Mouse (Mus musculus): Measurements from ENCODE around the gene Dennd4b. TPM values are rescaled to one million over a fixed set of nuclear protein-coding genes. Genes with fewer than 3 reads are reported as not detected.
A peak's percentile ranks its signal among the peaks of the same experiment; 100 is the strongest.
"Not testable (repeated sequence)": the region's sequence is repeated elsewhere in the genome, so short reads cannot be mapped to it uniquely, and the experiment has no call there.

Gene Dennd4b
- total RNA-seq, 2 experiments from 2014 or later: 30.5 to 33.4 TPM

DNA sequence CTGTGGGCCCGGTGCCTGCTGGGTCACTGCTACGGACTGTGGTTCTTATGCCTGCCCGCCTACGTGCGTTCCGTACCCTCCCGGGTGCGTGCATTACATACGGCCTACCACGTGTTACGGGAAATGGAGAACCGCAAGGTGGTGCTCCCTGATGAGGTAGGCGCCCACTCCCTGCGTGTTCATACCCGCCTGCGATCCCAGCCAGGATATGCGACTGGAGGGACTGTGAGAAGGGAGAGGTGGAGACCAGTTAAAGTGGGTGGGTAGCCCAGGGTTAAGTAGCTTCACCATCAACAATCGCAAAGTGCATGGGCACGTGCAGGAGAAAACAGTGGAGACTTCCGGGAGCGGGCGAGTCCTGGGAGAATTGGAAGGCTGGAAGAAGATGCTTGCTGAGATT, 8.9 kb downstream of the Dennd4b start:
- intact Hi-C loops (cut with DNase I): no loop called here
- DNase-seq (ENCODE audit: low spot score in 2 of 2): no peak

DNA sequence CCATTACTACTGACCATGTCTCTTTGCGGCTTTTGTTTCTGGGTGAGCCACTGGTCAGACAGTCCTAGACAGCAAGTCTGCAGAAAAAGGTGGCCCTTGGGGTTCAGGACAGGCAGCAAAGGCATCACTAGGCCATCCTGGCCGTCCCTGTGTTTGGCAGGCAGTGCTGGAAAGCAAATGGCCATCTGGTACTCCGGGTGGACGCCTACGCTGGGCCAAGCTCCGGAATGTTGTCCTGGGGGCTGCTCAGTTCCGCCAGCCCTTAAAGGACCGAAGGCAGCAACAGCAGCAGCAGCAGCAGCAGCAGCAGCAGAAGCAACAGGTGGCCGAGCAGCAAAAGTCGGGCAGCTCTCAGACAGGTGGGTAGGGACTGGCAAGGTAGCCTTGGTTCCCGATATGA, 10.3 kb downstream of the Dennd4b start:
- no peak for DNase-seq (ENCODE audit: low spot score in 2 of 2)
- intact Hi-C loops (cut with DNase I): no loop called here

DNA sequence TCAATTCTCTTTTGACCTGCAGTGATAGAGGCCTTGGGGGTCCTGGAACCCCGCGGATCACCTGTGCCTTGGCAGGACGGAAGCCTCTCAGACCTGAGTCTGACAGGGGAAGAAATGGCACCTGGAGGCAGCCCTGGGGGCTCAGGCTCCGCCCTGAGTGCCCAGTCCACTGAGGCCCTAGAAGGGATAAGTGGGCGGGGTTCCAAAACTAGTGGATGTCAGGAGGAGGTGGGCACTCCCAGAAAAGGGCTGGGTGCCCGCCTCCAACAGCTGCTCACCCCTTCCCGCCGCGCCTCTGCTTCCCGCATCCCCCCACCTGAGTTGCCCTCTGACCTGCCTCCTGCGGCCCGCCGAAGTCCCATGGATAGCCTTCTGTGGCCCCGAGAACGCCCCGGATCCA, 11.9 kb downstream of the Dennd4b start:
- DNase-seq (ENCODE audit: low spot score in 2 of 2): no peak
- intact Hi-C loops (cut with DNase I): no loop called here

DNA sequence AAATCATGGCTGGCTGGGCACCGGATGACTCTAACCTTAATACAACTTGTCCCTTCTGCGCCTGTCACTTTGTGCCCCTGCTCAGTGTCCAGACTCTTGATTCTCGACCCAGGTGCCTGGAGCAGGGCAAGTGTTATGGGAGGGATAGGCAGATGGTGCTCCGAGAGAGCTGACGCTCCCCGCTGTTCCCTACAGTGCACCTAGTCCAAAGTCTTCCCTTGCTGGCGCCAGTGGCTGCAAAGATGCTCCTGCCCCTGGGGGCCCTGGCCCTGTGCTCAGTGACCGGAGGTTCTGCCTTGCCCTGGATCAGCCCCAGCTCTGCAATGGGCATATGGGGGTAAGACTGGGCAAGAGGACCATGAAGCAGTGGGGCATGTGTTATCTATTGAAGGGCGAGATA, 12.8 kb downstream of the Dennd4b start:
- intact Hi-C loops (cut with DNase I): no loop called here
- DNase-seq (ENCODE audit: low spot score in 2 of 2): no peak

DNA sequence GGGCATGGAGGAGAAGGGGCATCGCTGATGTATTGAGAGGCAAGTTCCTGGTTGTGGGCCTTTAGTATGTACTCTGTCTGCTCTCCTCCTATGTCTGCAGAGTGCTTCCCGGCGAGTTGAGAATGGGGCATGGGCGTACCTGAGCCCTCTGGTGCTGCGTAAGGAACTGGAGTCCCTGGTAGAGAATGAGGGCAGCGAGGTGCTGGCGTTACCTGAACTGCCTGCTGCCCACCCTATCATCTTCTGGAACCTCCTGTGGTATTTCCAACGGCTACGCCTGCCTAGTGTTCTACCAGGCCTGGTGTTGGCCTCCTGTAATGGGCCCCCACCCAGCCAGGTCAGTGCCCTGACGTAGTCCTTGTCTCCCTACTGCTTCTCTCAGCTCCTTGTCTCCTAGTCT, 13.2 kb downstream of the Dennd4b start:
- no peak for DNase-seq (ENCODE audit: low spot score in 2 of 2)
- intact Hi-C loops (cut with DNase I): no loop called here

DNA sequence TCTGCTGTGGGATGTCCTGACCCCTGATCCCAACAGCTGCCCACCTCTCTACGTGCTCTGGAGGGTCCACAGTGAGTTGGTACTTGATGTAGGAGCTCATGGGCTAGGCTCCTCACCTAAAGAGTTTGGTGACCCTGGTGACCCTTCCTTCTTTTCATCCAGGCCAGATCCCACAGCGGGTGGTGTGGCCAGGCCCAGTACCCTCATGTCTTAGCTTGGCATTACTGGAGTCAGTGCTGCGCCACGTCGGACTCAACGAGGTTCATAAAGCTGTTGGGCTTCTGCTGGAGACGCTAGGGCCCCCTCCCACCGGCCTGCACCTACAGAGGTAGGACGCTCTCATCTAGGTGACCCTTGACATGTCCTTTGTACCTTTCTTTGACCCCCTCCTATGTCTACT, 14.2 kb downstream of the Dennd4b start:
- DNase-seq (ENCODE audit: low spot score in 2 of 2): no peak

DNA sequence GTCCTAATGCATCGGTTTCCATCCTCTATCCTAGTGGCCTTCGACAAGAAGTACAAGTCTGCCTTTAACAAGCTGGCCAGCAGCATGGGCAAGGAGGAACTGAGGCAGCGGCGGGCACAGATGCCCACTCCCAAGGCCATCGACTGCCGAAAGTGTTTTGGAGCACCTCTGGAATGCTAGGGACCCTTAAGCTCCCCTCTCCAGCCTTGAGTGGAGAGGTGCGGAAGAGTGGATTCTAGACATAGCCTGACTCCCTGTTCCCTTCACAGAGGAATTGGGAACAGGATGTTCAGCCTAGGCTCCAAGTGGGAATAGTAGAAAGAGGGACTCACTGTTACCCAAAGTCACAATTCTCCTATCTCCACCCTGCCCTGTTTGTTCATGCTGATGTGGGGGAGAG, 14.8 kb downstream of the Dennd4b start:
- no peak for DNase-seq (ENCODE audit: low spot score in 2 of 2)
- intact Hi-C loops (cut with DNase I): no loop called here

More for the DNA sequence above, 14.2 kb downstream of the Dennd4b start:
- intact Hi-C loops (cut with DNase I): no loop called here

DNA sequence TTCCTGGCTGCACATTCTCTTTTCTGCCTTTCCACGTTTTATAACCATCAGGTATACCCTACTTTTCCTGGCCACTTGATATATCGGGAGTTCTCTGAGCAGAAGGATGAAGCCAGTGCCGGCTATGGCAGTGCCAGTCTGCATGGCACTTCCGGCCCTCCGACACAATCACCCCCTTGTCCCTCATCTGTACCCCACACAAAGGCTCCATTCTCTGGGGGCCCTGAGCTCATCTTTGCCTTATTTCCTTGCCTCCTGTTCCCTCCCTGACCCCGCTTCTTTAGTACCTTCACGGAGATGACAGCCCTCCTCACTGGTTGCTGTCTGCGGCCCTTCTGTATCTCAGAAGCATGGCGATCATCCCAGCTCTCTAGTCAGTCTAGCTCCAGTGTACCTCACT, 15.7 kb downstream of the Dennd4b start:
- DNase-seq (ENCODE audit: low spot score in 2 of 2): no peak
- intact Hi-C loops (cut with DNase I): no loop called here

DNA sequence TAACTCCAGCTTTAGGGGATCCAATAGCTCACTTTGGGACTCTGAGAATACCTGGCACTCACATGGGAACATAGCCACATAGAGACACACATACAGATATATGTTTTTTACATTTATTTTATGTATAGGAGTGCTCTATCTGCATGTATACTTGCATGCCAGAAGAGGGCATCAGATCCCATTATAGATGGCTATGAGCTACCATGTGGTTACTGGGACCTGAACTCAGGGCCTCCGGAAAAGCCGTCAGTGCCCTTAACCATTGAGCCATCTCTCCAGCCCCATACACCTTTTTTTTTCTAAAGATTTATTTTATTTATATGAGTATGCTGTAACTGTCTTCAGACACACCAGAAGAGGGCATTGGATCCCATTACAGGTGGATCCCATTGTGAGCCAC, 19.2 kb downstream of the Dennd4b start:
- no peak for DNase-seq (ENCODE audit: low spot score in 2 of 2)
- intact Hi-C loops (cut with DNase I): loop anchor here (2.0 kb wide), 1 partner anchor 87 kb away; no protein-coding TSS in a partner anchor

DNA sequence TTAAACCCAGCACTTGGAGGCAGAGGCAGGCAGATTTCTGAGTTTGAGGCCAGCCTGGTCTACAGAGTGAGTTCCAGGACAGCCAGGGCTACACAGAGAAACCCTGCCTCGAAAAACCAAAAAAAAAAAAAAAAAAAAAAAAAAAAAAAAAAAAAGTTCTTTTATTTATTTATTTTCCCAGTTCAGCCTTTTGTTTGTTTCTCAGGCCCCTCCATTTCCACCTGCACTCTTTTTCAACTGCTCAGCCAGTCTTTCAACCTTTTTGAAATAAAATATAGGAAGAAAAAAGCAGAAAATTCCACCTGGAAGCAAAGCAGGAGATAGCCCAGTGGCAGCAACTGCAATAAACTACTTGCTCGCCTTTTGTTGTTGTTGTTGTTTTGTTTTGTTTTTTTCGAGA, 24.4 kb downstream of the Dennd4b start:
- intact Hi-C loops (cut with DNase I); DNase-seq (ENCODE audit: low spot score in 2 of 2): not testable (repeated sequence)

DNA sequence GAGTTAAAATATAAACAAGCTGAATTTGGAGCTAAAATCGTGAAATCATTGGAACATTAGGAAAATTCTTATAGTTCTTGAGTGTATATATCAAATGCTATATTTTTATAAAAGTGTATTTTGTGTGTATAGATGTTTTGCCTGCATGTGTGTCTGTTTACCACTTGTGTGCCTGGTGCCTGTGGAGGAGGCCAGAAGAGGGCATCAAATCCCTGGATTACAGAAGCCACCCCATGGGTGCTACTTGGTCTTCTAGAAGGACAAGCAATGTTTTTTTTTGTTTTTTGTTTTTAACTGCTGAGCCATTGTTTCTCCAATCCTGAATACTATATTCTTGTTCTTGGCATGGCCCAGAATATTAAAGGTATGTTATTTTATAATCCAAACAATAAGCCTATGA, 25.6 kb downstream of the Dennd4b start:
- intact Hi-C loops (cut with DNase I): loop anchor here (10.0 kb wide), 1 partner anchor 184 kb away; the partner anchor contains the start of gene Ilf2
- no peak for DNase-seq (ENCODE audit: low spot score in 2 of 2)

DNA sequence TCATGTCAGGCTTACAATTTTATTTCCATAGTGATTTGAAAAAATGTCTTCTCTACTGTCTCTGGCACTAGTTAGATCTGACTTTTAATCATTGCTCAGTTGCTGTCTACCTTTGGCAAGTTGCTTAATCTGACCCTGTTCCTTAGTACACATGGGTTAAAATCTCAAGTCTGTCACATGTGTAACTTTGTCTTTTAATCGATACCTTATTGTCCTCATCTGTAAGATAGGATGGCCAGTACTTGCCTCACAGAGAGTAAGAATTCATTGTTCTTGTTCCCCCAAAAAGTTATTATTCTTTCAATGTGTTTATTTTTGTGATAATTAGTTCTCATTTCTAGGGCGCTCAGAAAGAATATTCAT, 27.0 kb downstream of the Dennd4b start:
- intact Hi-C loops (cut with DNase I): loop anchor here (1.0 to 10.0 kb wide), 3 partner anchors 27 to 183 kb away; partner anchors contain the start of genes Dennd4b and Ilf2
- DNase-seq (ENCODE audit: low spot score in 2 of 2): no peak

DNA sequence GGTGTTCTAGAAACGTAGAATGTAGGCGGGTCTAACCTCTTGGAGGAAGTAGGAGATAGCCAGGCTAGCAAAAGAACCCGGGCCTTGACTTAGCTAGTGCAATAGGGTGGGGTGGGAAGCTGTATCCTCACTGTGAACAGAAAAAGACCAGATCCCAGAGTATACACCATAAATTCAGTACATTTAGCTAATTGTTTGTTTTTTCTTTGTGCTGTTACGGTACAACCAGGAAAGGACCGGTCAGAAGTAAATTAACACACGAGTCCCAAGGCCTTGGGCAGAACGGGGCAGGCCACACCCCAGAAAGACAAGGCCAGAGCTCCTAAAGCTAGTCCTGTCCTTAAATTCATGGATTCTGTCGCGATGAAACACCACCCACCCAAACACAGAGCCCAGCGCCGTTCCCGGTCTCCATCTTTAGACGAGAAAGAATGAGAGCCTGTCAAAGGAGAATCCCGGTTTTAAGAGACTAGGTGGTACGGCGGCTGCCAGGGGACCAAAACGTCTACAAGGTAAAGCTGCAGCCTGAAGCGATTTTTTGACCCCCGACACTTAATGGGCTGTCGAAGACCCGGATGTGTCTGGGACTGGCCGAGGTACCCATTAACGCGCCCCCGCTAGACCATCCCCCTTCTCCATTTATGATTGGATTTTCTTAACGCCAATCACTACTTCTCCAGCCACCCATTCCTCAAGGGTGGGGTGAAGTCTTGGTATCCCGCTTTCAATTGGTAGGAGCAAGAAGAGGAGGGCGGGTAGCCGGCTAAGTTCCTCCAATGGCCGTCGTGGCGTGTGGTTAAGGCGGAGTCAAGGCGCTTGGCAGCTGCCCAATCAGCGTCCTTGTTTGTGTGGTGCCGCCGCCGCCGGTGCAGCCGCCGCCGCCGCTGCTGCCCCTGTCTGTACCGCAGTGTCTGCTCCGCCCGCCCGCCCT, 27.6 kb downstream of the Dennd4b start, which contains the start of gene Gatad2b:
TSS of gene Gatad2b (plus strand) at position 834 of the 931 bp plus-strand sequence.
- peak; percentile 99 to 100 for DNase-seq (ENCODE audit: low spot score in 2 of 2)

DNA sequence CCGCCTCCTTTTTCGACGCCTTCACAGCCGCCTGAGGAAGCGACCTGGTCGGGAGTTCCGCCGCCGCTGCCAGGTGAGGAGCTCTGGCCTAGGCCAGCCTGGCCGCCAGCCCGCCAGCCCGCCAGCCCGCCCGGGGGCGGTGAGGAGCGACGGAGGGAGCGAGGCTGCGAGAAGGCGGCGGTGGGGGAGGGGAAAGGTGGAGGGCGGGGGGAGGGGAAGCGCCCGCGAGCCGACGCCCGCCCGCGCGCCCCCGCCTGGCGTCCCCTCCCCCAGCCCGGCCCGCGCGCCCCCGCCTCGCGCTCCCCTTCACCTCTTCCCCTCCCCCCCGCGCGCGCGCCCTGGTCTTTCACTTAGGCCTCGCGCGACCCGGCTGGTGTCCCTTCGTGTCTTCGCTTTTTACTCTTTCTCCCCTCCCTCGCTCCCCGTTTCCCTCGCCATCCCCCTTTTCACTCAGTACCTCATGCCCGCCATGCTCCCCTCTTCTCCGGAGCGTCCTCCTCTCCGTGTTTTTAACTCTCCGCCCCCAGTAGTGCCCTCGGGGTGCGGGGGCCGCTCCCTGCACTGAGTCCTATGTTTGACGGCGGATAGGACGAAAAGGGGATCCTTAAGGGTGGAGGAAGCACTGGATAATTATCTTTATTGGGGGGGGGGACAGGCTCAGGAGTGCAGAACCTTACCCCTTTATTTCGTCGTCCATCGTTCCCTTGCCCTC, 28.5 kb downstream of the Dennd4b start:
- DNase-seq (ENCODE audit: low spot score in 2 of 2): peak; percentile 28 to 35
- intact Hi-C loops (cut with DNase I): loop anchor here (2.0 to 10.0 kb wide), 2 partner anchors 77 to 181 kb away; partner anchors contain the start of gene Ilf2

More for the DNA sequence above, 27.6 kb downstream of the Dennd4b start, which contains the start of gene Gatad2b:
- intact Hi-C loops (cut with DNase I): loop anchor here (1.0 to 10.0 kb wide), 3 partner anchors 27 to 182 kb away; partner anchors contain the start of genes Dennd4b and Ilf2

DNA sequence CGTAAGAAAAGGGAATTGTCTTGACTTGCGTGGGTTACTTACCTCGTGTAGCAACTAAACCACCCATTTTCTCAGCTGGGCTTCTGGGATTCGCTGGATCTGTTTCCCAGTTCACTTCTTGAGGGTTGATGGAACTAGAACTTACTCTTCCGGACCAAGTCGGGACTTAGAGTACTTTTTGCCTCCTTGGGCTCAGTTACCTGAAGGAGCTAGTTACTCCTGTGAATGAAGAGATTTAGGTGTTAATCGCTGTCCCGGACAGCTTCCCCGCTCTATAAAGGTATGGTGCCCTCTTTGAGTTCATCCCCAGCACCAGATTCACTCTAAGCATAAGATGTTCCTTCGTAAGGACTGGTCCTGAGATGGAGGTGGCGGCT, 29.1 kb downstream of the Dennd4b start:
- intact Hi-C loops (cut with DNase I): loop anchor here (10.0 kb wide), 1 partner anchor 181 kb away; the partner anchor contains the start of gene Ilf2
- DNase-seq (ENCODE audit: low spot score in 2 of 2): peak in 1 of 2 experiments; percentile 23

DNA sequence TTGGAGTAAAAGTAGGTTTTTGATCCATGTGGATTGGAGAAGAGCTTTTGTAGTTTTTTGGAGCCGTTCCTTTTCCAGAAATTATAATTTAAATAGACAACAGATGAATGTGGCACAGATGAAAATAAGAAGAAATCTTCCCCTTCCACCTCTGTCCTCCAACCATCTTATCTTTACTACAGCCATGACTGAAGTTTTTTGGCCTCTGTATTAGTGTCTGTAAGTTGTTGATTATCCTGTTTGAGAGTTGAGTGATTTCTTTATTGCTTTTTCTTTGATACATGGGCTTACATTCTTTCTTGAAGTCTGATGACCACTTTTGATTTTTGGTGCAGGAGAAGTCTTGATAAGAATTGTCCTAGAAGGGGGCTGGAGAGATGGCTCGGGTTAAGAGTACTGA, 29.7 kb downstream of the Dennd4b start:
- intact Hi-C loops (cut with DNase I): loop anchor here (10.0 kb wide), 1 partner anchor 180 kb away; the partner anchor contains the start of gene Ilf2
- no peak for DNase-seq (ENCODE audit: low spot score in 2 of 2)

DNA sequence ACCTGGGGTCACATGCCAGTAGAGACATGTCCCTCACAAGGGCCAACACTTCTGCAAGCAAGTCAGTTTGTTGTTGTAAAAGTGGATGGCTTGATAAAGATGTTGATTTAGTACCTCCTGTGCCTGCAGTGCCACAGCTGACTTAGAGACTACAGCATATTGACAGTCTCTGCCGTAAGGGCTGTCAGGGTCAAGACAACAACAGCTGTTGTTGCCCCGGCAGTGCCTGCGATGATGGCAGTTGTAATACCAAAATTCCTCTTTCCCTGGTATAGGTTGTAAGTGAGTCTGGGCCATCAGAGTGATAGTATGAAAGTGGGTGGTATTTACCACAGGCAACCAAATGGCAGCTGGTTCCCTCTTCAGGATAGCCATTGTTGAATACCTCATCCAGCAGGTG, 40.8 kb downstream of the Dennd4b start:
- intact Hi-C loops (cut with DNase I): no loop called here
- no peak for DNase-seq (ENCODE audit: low spot score in 2 of 2)

DNA sequence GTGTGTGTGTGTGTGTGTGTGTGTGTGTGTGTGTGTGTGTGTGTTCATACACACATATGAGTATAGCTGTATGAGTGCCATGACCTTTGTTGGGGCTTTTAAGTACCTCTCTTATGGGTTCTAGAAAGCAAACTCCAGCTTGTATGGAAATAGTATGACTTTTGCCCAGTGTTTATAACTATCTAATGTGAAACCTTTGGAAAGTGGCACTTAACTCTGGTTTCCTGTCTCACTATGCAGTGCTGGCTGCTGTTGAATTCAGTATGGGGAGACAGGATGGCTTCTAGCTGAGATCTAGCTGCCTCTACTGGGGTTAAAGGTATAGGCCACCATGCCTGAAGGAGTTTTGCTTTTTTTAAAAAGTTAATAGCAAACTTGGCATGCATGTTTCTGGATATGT, 44.6 kb downstream of the Dennd4b start:
- no peak for DNase-seq (ENCODE audit: low spot score in 2 of 2)
- intact Hi-C loops (cut with DNase I): no loop called here

DNA sequence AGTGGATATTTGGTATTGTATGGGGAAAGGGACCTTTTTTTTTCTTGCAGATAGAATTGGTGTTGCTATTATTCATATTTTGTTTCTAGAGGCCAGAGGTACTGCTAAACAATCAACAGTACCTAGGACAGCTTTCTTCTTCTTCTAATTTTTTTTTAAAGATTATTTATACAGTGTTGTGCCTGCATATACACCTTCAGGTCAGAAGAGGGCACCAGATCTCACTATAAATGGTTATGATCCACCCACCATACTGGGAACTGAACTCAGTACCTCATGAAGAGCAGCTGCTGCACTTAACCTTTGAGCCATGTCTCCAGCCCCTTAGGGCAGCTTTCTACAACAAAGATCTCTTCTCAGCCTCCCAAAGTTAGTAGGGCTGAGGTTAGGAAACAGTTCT, 48.4 kb downstream of the Dennd4b start:
- no peak for DNase-seq (ENCODE audit: low spot score in 2 of 2)
- intact Hi-C loops (cut with DNase I): no loop called here

DNA sequence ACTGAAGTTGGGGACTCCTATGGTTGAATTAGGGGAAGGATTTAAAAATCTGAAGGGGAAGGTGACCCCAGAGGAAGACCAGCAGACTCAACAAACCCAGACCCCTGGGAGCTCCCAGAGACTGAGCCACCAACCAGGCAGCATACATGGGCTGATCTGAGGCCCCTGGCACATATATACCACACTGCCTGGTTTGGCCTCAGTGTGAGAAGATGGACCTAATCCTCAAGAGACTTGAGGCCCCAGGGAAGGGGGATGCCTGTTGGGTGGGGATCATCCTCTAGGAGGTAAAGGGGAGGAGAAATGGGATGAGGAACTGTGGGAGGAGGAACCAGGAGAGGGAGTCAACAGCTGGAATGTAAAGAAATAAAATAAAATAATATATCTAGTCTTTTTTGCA, 49.3 kb downstream of the Dennd4b start:
- DNase-seq (ENCODE audit: low spot score in 2 of 2): no peak
- intact Hi-C loops (cut with DNase I): no loop called here
